Mouse (Mus musculus) myocyte (in vitro differentiated cells): ENCODE results near the gene Tmem239. TPM values are rescaled to one million over a fixed set of nuclear protein-coding genes. Genes with fewer than 3 reads are reported as not detected.

Source experiments
- H3K27me3 ChIP-seq: one replicate; pipeline ENCODE4 v1.6.1; 2011; ENCODE audit not compliant: control insufficient read depth, insufficient read depth, insufficient read length
- H3K36me3 ChIP-seq: one replicate; pipeline ENCODE4 v1.6.1; 2011; ENCODE audit not compliant: control insufficient read depth, insufficient read depth
- H3K4me2 ChIP-seq: one replicate; pipeline ENCODE4 v1.6.1; 2011; ENCODE audit warnings: low read depth, control low read depth
- H3K4me3 ChIP-seq: one replicate; pipeline ENCODE4 v1.5.1; 2011; ENCODE audit warnings: mild to moderate bottlenecking, control low read depth, moderate library complexity
- H3K79me2 ChIP-seq: one replicate; pipeline ENCODE4 v1.6.1; 2011; ENCODE audit not compliant: control insufficient read depth, insufficient read depth
- H3ac ChIP-seq: one replicate; pipeline ENCODE4 v1.6.1; 2011; ENCODE audit not compliant: control insufficient read depth, insufficient read length
- CEBPB ChIP-seq: IDR thresholded peaks from 2 replicates; pipeline ENCODE4 v1.6.1; 2011; ENCODE audit warnings: mild to moderate bottlenecking, moderate library complexity; ENCODE audit not compliant: poor library complexity, insufficient read depth, severe bottlenecking
- E2F4 ChIP-seq: IDR thresholded peaks from one replicate; pipeline ENCODE4 v1.6.1; 2011; ENCODE audit warnings: mild to moderate bottlenecking, control low read depth, moderate library complexity; ENCODE audit not compliant: insufficient read depth
- MAX ChIP-seq: IDR thresholded peaks from one replicate; pipeline ENCODE4 v1.6.1; 2011; ENCODE audit warnings: low read depth, mild to moderate bottlenecking, control low read depth
- MYOD1 ChIP-seq, 3 experiments: IDR thresholded peaks; one replicate each; pipeline ENCODE4 v1.6.1; 2011; ENCODE audit warnings: control low read depth in 2 of 3, low read depth in 2 of 3, mild to moderate bottlenecking in 2 of 3, moderate library complexity in 1 of 3; ENCODE audit not compliant: insufficient read length in 2 of 3, control insufficient read depth in 1 of 3
- MYOG ChIP-seq, 3 experiments: IDR thresholded peaks; one replicate each; pipeline ENCODE4 v1.6.1; 2011; ENCODE audit warnings: control low read depth in 2 of 3, low read depth in 2 of 3, mild to moderate bottlenecking in 2 of 3; ENCODE audit not compliant: insufficient read length in 2 of 3, control insufficient read depth in 1 of 3, insufficient read depth in 1 of 3
- POLR2A ChIP-seq: IDR thresholded peaks from one replicate; pipeline ENCODE4 v1.6.1; 2011; ENCODE audit warnings: low read depth, mild to moderate bottlenecking, control low read depth, moderate library complexity; ENCODE audit not compliant: insufficient read length
- POLR2AphosphoS2 ChIP-seq: IDR thresholded peaks from one replicate; pipeline ENCODE4 v1.6.1; 2011; ENCODE audit warnings: low read depth, control low read depth; ENCODE audit not compliant: insufficient read length
- REST ChIP-seq: IDR thresholded peaks from one replicate; pipeline ENCODE4 v1.6.1; 2011; ENCODE audit warnings: mild to moderate bottlenecking, control low read depth, moderate library complexity; ENCODE audit not compliant: insufficient read depth, insufficient read length
- SRF ChIP-seq: IDR thresholded peaks from one replicate; pipeline ENCODE4 v1.6.1; 2011; ENCODE audit warnings: low read depth; ENCODE audit not compliant: control insufficient read depth, insufficient read length
- TCF12 ChIP-seq: IDR thresholded peaks from one replicate; pipeline ENCODE4 v1.6.1; 2011; ENCODE audit warnings: mild to moderate bottlenecking, control low read depth; ENCODE audit not compliant: poor library complexity, insufficient read depth, severe bottlenecking
- TCF3 ChIP-seq: IDR thresholded peaks from one replicate; pipeline ENCODE4 v1.6.1; 2011; ENCODE audit warnings: low read depth, control low read depth; ENCODE audit not compliant: insufficient read length
- USF1 ChIP-seq: IDR thresholded peaks from one replicate; pipeline ENCODE4 v1.6.1; 2011; ENCODE audit warnings: low read depth, mild to moderate bottlenecking, control low read depth, moderate library complexity
- polyA plus RNA-seq: library from polyadenylated mRNA; unstranded; fragments of >200 nt; fragmentation: generic; extraction: Trizol; gene quantifications from one replicate; pipeline ENCODE4 v1.2.1, GENCODE M21; 2012; ENCODE audit warnings: missing spikeins

Tmem239 gene
- polyA plus RNA-seq, 1 experiment = not detected

- H3K79me2 ChIP-seq = peaks cover 79% of the 10 kb centered on the region
- no peak overlapping the region for H3ac ChIP-seq
- H3K27me3 ChIP-seq = no peaks in the 10 kb centered on the region
- no peak overlapping the region for H3K4me3 ChIP-seq
- no peaks in the 10 kb centered on the region for H3K36me3 ChIP-seq
- TF ChIP-seq POLR2AphosphoS2 (no peak), MYOG (IDR thresholded peaks at IDR 0.05; ENCODE audit: control insufficient read depth in 1 of 3, insufficient read depth in 1 of 3, insufficient read length in 2 of 3, low read depth in 2 of 3) (no peak), REST (no peak), SRF (no peak), USF1 (no peak)
- H3K4me2 ChIP-seq = no peak overlapping the region
Observed at GRCm38 (mm10) chr2:130453421-130453820, 47.1 kb downstream of the Tmem239 start.

- no peaks in the 10 kb centered on the region for H3K36me3 ChIP-seq
- no peak overlapping the region for H3K4me2 ChIP-seq
- H3K27me3 ChIP-seq = no peaks in the 10 kb centered on the region
- TF ChIP-seq MYOG (IDR thresholded peaks at IDR 0.05; ENCODE audit: control insufficient read depth in 1 of 3, insufficient read depth in 1 of 3, insufficient read length in 2 of 3, low read depth in 2 of 3) (no peak), E2F4 (no peak), TCF3 (no peak), MAX (no peak), POLR2A (no peak), REST (no peak), TCF12 (no peak), USF1 (no peak), POLR2AphosphoS2 (no peak), SRF (no peak), CEBPB (no peak), MYOD1 (IDR thresholded peaks at IDR 0.05; ENCODE audit: control insufficient read depth in 1 of 3, insufficient read length in 2 of 3, low read depth in 2 of 3) (no peak)
- peaks cover 93% of the 10 kb centered on the region for H3K79me2 ChIP-seq
- no peak overlapping the region for H3K4me3 ChIP-seq
- H3ac ChIP-seq = no peak overlapping the region
Observed at GRCm38 (mm10) chr2:130454748-130455370, 48.6 kb downstream of the Tmem239 start.

Other genes with a start within 250 kb of the Tmem239 start
- 526 TPM for gene Snrpb, start 227.1 kb upstream of the Tmem239 start, polyA plus RNA-seq
- gene Tmc2, start 211.3 kb upstream of the Tmem239 start, polyA plus RNA-seq = not detected
- 105 TPM for gene Nop56, start 132.0 kb upstream of the Tmem239 start, polyA plus RNA-seq
- gene Idh3b, start 121.9 kb upstream of the Tmem239 start, polyA plus RNA-seq = 137 TPM
- gene Ebf4, start 111.3 kb upstream of the Tmem239 start, polyA plus RNA-seq = 0.10 TPM
- gene Cpxm1, start 8.9 kb upstream of the Tmem239 start, polyA plus RNA-seq = 0.34 TPM
- gene Gm28372, start 1.2 kb upstream of the Tmem239 start, polyA plus RNA-seq = 0.04 TPM
- gene 1700020A23Rik, start 1.2 kb upstream of the Tmem239 start, polyA plus RNA-seq = not detected
- gene Vps16, start 17.9 kb downstream of the Tmem239 start, polyA plus RNA-seq = 43.6 TPM
- gene Pced1a, start 18.2 kb downstream of the Tmem239 start, polyA plus RNA-seq = 10.9 TPM
- 57.9 TPM for gene Ptpra, start 43.8 kb downstream of the Tmem239 start, polyA plus RNA-seq
- 86.9 TPM for gene Mrps26, start 157.3 kb downstream of the Tmem239 start, polyA plus RNA-seq
- gene Oxt, start 169.7 kb downstream of the Tmem239 start, polyA plus RNA-seq = not detected
- gene Avp, start 176.1 kb downstream of the Tmem239 start, polyA plus RNA-seq = not detected
- gene Fastkd5, start 223.5 kb downstream of the Tmem239 start, polyA plus RNA-seq = 5.9 TPM
- 5.4 TPM for gene Ubox5, start 223.6 kb downstream of the Tmem239 start, polyA plus RNA-seq
- gene Lzts3, start 236.3 kb downstream of the Tmem239 start, polyA plus RNA-seq = 13.3 TPM